Mouse (Mus musculus) layer of hippocampus, adult 8-10 months (tissue): Measurements from ENCODE around the gene Olfr960. TPM values are rescaled to one million over a fixed set of nuclear protein-coding genes. Genes with fewer than 3 reads are reported as not detected.

Source experiments
- total RNA-seq, 4 experiments: library from RNA; stranded (reverse); gene quantifications; 2 replicates each; pipeline ENCODE4 v1.2.4; 2022

Olfr960 gene
- total RNA-seq, 4 experiments from 2014 or later = not detected

Other genes starting within 250 kb of the Olfr960 start
- gene Olfr951, start 234.0 kb upstream of the Olfr960 start, total RNA-seq = not detected
- not detected for gene Olfr952, start 194.2 kb upstream of the Olfr960 start, total RNA-seq
- gene Olfr954, start 164.7 kb upstream of the Olfr960 start, total RNA-seq = not detected
- gene Olfr955, start 149.4 kb upstream of the Olfr960 start, total RNA-seq = not detected
- gene Olfr44, start 127.4 kb upstream of the Olfr960 start, total RNA-seq = not detected
- under 1 TPM in 1 of 4 experiments, not detected in 3; 0.22 TPM for gene Olfr957, start 105.6 kb upstream of the Olfr960 start, total RNA-seq
- gene Olfr958, start 67.3 kb upstream of the Olfr960 start, total RNA-seq = not detected
- not detected for gene Olfr959, start 45.8 kb upstream of the Olfr960 start, total RNA-seq
- gene AW551984, start 17.0 kb upstream of the Olfr960 start, total RNA-seq = 1 to 10 TPM; 5.4 to 8.3 (median 7.7) TPM
- gene Olfr148, start 10.7 kb upstream of the Olfr960 start, total RNA-seq = not detected
- gene Olfr961, start 23.7 kb downstream of the Olfr960 start, total RNA-seq = not detected
- gene Olfr963, start 45.8 kb downstream of the Olfr960 start, total RNA-seq = not detected
- gene Olfr149, start 85.7 kb downstream of the Olfr960 start, total RNA-seq = not detected
- not detected for gene Olfr965, start 90.0 kb downstream of the Olfr960 start, total RNA-seq
- not detected for gene Olfr150, start 109.6 kb downstream of the Olfr960 start, total RNA-seq
- not detected for gene Olfr967, start 124.9 kb downstream of the Olfr960 start, total RNA-seq
- not detected for gene Olfr968, start 161.9 kb downstream of the Olfr960 start, total RNA-seq
- not detected for gene Olfr969, start 169.6 kb downstream of the Olfr960 start, total RNA-seq
- not detected for gene Olfr970, start 187.5 kb downstream of the Olfr960 start, total RNA-seq
- not detected for gene Olfr971, start 215.5 kb downstream of the Olfr960 start, total RNA-seq
- gene Olfr972, start 245.0 kb downstream of the Olfr960 start, total RNA-seq = not detected